Mouse (Mus musculus) induced T-regulatory cell, adult 2 months (primary cell): ENCODE data around the gene Ripk3.

ENCODE experiments used
- DNase-seq: peaks from one replicate; pipeline ENCODE4 v3.0.0-alpha.2; 2012; ENCODE audit warnings: low read depth

Ripk3 gene

GRCm38 (mm10) chr14:55795380-55796163 is 6.9 kb upstream of the Ripk3 start:
- no peak for DNase-seq

- peak; percentile 19 for DNase-seq
These were observed 5.3 kb upstream of the Ripk3 start for GRCm38 (mm10) chr14:55793946-55794345.

GRCm38 (mm10) chr14:55793461-55793860 is 4.8 kb upstream of the Ripk3 start:
- peak; percentile 20 for DNase-seq

GRCm38 (mm10) chr14:55787731-55788130 is 934 bp downstream of the Ripk3 start:
- DNase-seq: no peak

GRCm38 (mm10) chr14:55785195-55785594 is 3.5 kb downstream of the Ripk3 start:
- DNase-seq: no peak

- DNase-seq: no peak
These were observed 4.8 kb downstream of the Ripk3 start, which contains the start of gene Adcy4 for GRCm38 (mm10) chr14:55783958-55784235. TSS of gene Adcy4 (minus strand) at chr14:55784095.

- DNase-seq: no peak
These were observed 5.3 kb downstream of the Ripk3 start for GRCm38 (mm10) chr14:55783171-55783957.

- DNase-seq: no peak
These were observed 6.2 kb downstream of the Ripk3 start for GRCm38 (mm10) chr14:55782361-55782960.

- peak; percentile 82 for DNase-seq
These were observed 7.4 kb downstream of the Ripk3 start for GRCm38 (mm10) chr14:55781310-55781709.

- DNase-seq: no peak
These were observed 7.9 kb downstream of the Ripk3 start for GRCm38 (mm10) chr14:55780736-55781135.

GRCm38 (mm10) chr14:55779656-55780055 is 9.0 kb downstream of the Ripk3 start:
- DNase-seq: no peak

GRCm38 (mm10) chr14:55778686-55779085 is 10.0 kb downstream of the Ripk3 start:
- no peak for DNase-seq

GRCm38 (mm10) chr14:55777806-55778205 is 10.9 kb downstream of the Ripk3 start:
- DNase-seq: no peak

- no peak for DNase-seq
These were observed 11.5 kb downstream of the Ripk3 start for GRCm38 (mm10) chr14:55777176-55777575.

GRCm38 (mm10) chr14:55776711-55777110 is 12.0 kb downstream of the Ripk3 start:
- DNase-seq: no peak

GRCm38 (mm10) chr14:55769087-55769703 is 19.5 kb downstream of the Ripk3 start:
- peak; percentile 12 for DNase-seq

- no peak for DNase-seq
These were observed 20.1 kb downstream of the Ripk3 start for GRCm38 (mm10) chr14:55768555-55768954.

- DNase-seq: peak; percentile 63
These were observed 20.9 kb downstream of the Ripk3 start for GRCm38 (mm10) chr14:55767519-55768414.

GRCm38 (mm10) chr14:55765696-55766095 is 23.0 kb downstream of the Ripk3 start, which contains the start of gene Ltb4r1:
TSS of gene Ltb4r1 (plus strand) at chr14:55765962.
- DNase-seq: peak; percentile 52

- no peak for DNase-seq
These were observed 25.5 kb downstream of the Ripk3 start for GRCm38 (mm10) chr14:55763166-55763565.
